Mouse (Mus musculus): ENCODE data around the gene Cybrd1. TPM values are rescaled to one million over a fixed set of nuclear protein-coding genes. Genes with fewer than 3 reads are reported as not detected.

The Cybrd1 gene
- polyA plus RNA-seq, 1 experiment from 2014 or later: 2.2 TPM

GRCm38 (mm10) chr2:71130366-71130765 is 12.6 kb downstream of the Cybrd1 start:
- no peak overlapping the region for H3K4me2 ChIP-seq (replicated peaks)
- no peaks in the 10 kb centered on the region for H3K9me3 ChIP-seq
- no peaks in the 10 kb centered on the region for H3K36me3 ChIP-seq
- no peak overlapping the region for H3K9ac ChIP-seq
- no peak overlapping the region for H3K27ac ChIP-seq
- WGBS: 93% methylated on average over 2 of the region's 2 CpGs
- H3K4me3 ChIP-seq: no peak overlapping the region
- H3K27me3 ChIP-seq: no peaks in the 10 kb centered on the region
- ATAC-seq (ENCODE audit: insufficient number of reproducible peaks, insufficient read depth, low FRiP score, low TSS enrichment): no peak
- no peaks in the 10 kb centered on the region; the same call in 1 of the 2 replicates for H3K4me1 ChIP-seq

- H3K4me2 ChIP-seq (replicated peaks): no peak overlapping the region
- no peak overlapping the region for H3K27ac ChIP-seq
- no peaks in the 10 kb centered on the region for H3K36me3 ChIP-seq
- no peaks in the 10 kb centered on the region for H3K27me3 ChIP-seq
- H3K4me3 ChIP-seq: no peak overlapping the region
- no peaks in the 10 kb centered on the region; the same call in 1 of the 2 replicates for H3K4me1 ChIP-seq
- H3K9ac ChIP-seq: no peak overlapping the region
- 82% methylated on average over 3 of the region's 3 CpGs for WGBS
- no peaks in the 10 kb centered on the region for H3K9me3 ChIP-seq
- ATAC-seq (ENCODE audit: insufficient number of reproducible peaks, insufficient read depth, low FRiP score, low TSS enrichment): no peak
Observed at GRCm38 (mm10) chr2:71131866-71132496, 14.3 kb downstream of the Cybrd1 start.

- H3K4me2 ChIP-seq (replicated peaks): no peak overlapping the region
- no peak overlapping the region for H3K27ac ChIP-seq
- no peak overlapping the region for H3K4me3 ChIP-seq
- no peaks in the 10 kb centered on the region for H3K27me3 ChIP-seq
- H3K9me3 ChIP-seq: no peaks in the 10 kb centered on the region
- H3K4me1 ChIP-seq: no peaks in the 10 kb centered on the region
- peaks cover 5% of the 10 kb centered on the region; the same call in 1 of the 2 replicates for H3K36me3 ChIP-seq
- ATAC-seq (ENCODE audit: insufficient number of reproducible peaks, insufficient read depth, low FRiP score, low TSS enrichment): no peak
- no peak overlapping the region for H3K9ac ChIP-seq
- 89% methylated on average over 9 of the region's 9 CpGs for WGBS
Observed at GRCm38 (mm10) chr2:71134041-71134505, 16.4 kb downstream of the Cybrd1 start.

- H3K9me3 ChIP-seq: no peaks in the 10 kb centered on the region
- WGBS: 76% methylated on average over 5 of the region's 5 CpGs
- no peak for ATAC-seq (ENCODE audit: insufficient number of reproducible peaks, insufficient read depth, low FRiP score, low TSS enrichment)
- no peak overlapping the region for H3K9ac ChIP-seq
- H3K27me3 ChIP-seq: no peaks in the 10 kb centered on the region
- H3K4me3 ChIP-seq: no peak overlapping the region
- H3K4me1 ChIP-seq: no peaks in the 10 kb centered on the region
- H3K36me3 ChIP-seq: peaks cover 5% of the 10 kb centered on the region; the same call in 1 of the 2 replicates
- H3K4me2 ChIP-seq (replicated peaks): no peak overlapping the region
- H3K27ac ChIP-seq: no peak overlapping the region
Observed at GRCm38 (mm10) chr2:71134836-71135235, 17.1 kb downstream of the Cybrd1 start.

- peaks cover 5% of the 10 kb centered on the region; the same call in 1 of the 2 replicates for H3K36me3 ChIP-seq
- H3K9me3 ChIP-seq: no peaks in the 10 kb centered on the region
- H3K4me3 ChIP-seq: no peak overlapping the region
- H3K27ac ChIP-seq: no peak overlapping the region
- no peaks in the 10 kb centered on the region for H3K27me3 ChIP-seq
- ATAC-seq (ENCODE audit: insufficient number of reproducible peaks, insufficient read depth, low FRiP score, low TSS enrichment): no peak
- H3K4me1 ChIP-seq: no peaks in the 10 kb centered on the region
- H3K9ac ChIP-seq: no peak overlapping the region
- 60% methylated on average over 4 of the region's 4 CpGs for WGBS
- H3K4me2 ChIP-seq (replicated peaks): no peak overlapping the region
Observed at GRCm38 (mm10) chr2:71140622-71141021, 22.9 kb downstream of the Cybrd1 start.

- 71% methylated on average over 7 of the region's 7 CpGs for WGBS
- no peak overlapping the region for H3K4me2 ChIP-seq (replicated peaks)
- no peak for ATAC-seq (ENCODE audit: insufficient number of reproducible peaks, insufficient read depth, low FRiP score, low TSS enrichment)
- no peaks in the 10 kb centered on the region for H3K9me3 ChIP-seq
- H3K4me1 ChIP-seq: no peaks in the 10 kb centered on the region; the same call in 1 of the 2 replicates
- H3K9ac ChIP-seq: no peak overlapping the region
- H3K4me3 ChIP-seq: no peak overlapping the region
- H3K27me3 ChIP-seq: no peaks in the 10 kb centered on the region
- H3K36me3 ChIP-seq: peaks cover 5% of the 10 kb centered on the region; the same call in 1 of the 2 replicates
- no peak overlapping the region for H3K27ac ChIP-seq
Observed at GRCm38 (mm10) chr2:71142410-71142809, 24.7 kb downstream of the Cybrd1 start.

GRCm38 (mm10) chr2:71145853-71146252 is 28.1 kb downstream of the Cybrd1 start:
- no peaks in the 10 kb centered on the region; the same call in 1 of the 2 replicates for H3K4me1 ChIP-seq
- no peaks in the 10 kb centered on the region for H3K36me3 ChIP-seq
- 89% methylated on average over 4 of the region's 4 CpGs for WGBS
- no peaks in the 10 kb centered on the region for H3K9me3 ChIP-seq
- H3K4me2 ChIP-seq (replicated peaks): no peak overlapping the region
- no peaks in the 10 kb centered on the region for H3K27me3 ChIP-seq
- no peak overlapping the region for H3K4me3 ChIP-seq
- H3K27ac ChIP-seq: no peak overlapping the region
- H3K9ac ChIP-seq: no peak overlapping the region
- ATAC-seq (ENCODE audit: insufficient number of reproducible peaks, insufficient read depth, low FRiP score, low TSS enrichment): no peak

- H3K27ac ChIP-seq: no peak overlapping the region
- no peak overlapping the region for H3K4me2 ChIP-seq (replicated peaks)
- no peaks in the 10 kb centered on the region for H3K27me3 ChIP-seq
- H3K9me3 ChIP-seq: no peaks in the 10 kb centered on the region
- no peaks in the 10 kb centered on the region; the same call in 1 of the 2 replicates for H3K4me1 ChIP-seq
- ATAC-seq (ENCODE audit: insufficient number of reproducible peaks, insufficient read depth, low FRiP score, low TSS enrichment): no peak
- WGBS: 52% methylated on average over 3 of the region's 3 CpGs
- H3K9ac ChIP-seq: no peak overlapping the region
- H3K36me3 ChIP-seq: no peaks in the 10 kb centered on the region
- no peak overlapping the region for H3K4me3 ChIP-seq
Observed at GRCm38 (mm10) chr2:71146266-71146665, 28.5 kb downstream of the Cybrd1 start.

- Histone ChIP-seq H3K27ac (no peak overlapping the region), H3K36me3 (no peaks in the 10 kb centered on the region), H3K9me3 (no peaks in the 10 kb centered on the region), H3K27me3 (no peaks in the 10 kb centered on the region), H3K4me3 (no peak overlapping the region), H3K4me2 (replicated peaks) (no peak overlapping the region), H3K9ac (no peak overlapping the region), H3K4me1 (no peaks in the 10 kb centered on the region; the same call in 1 of the 2 replicates)
- ATAC-seq (ENCODE audit: insufficient number of reproducible peaks, insufficient read depth, low FRiP score, low TSS enrichment): no peak
- WGBS: 50% methylated on average over 6 of the region's 6 CpGs
Observed at GRCm38 (mm10) chr2:71147816-71148215, 30.1 kb downstream of the Cybrd1 start.

GRCm38 (mm10) chr2:71152170-71152569 is 34.4 kb downstream of the Cybrd1 start:
- H3K27me3 ChIP-seq: no peaks in the 10 kb centered on the region
- H3K9me3 ChIP-seq: no peaks in the 10 kb centered on the region
- no peak overlapping the region for H3K9ac ChIP-seq
- no peak overlapping the region for H3K4me3 ChIP-seq
- no peak overlapping the region for H3K27ac ChIP-seq
- H3K4me1 ChIP-seq: no peaks in the 10 kb centered on the region; the same call in 1 of the 2 replicates
- no peaks in the 10 kb centered on the region for H3K36me3 ChIP-seq
- ATAC-seq (ENCODE audit: insufficient number of reproducible peaks, insufficient read depth, low FRiP score, low TSS enrichment): no peak
- 92% methylated on average over 4 of the region's 4 CpGs for WGBS
- H3K4me2 ChIP-seq (replicated peaks): no peak overlapping the region

GRCm38 (mm10) chr2:71155486-71155885 is 37.8 kb downstream of the Cybrd1 start:
- Histone ChIP-seq H3K4me1 (no peaks in the 10 kb centered on the region), H3K36me3 (no peaks in the 10 kb centered on the region), H3K9ac (no peak overlapping the region), H3K4me2 (replicated peaks) (no peak overlapping the region), H3K27ac (no peak overlapping the region), H3K27me3 (no peaks in the 10 kb centered on the region), H3K9me3 (no peaks in the 10 kb centered on the region), H3K4me3 (no peak overlapping the region)
- 8% methylated on average over 8 of the region's 8 CpGs for WGBS
- peak; percentile 28; the same call in 1 of the 2 replicates for ATAC-seq (ENCODE audit: insufficient number of reproducible peaks, insufficient read depth, low FRiP score, low TSS enrichment)

- Histone ChIP-seq H3K9me3 (no peaks in the 10 kb centered on the region), H3K4me2 (replicated peaks) (no peak overlapping the region), H3K27me3 (no peaks in the 10 kb centered on the region), H3K9ac (no peak overlapping the region), H3K4me1 (no peaks in the 10 kb centered on the region), H3K27ac (no peak overlapping the region), H3K36me3 (no peaks in the 10 kb centered on the region), H3K4me3 (no peak overlapping the region)
- ATAC-seq (ENCODE audit: insufficient number of reproducible peaks, insufficient read depth, low FRiP score, low TSS enrichment): no peak
- WGBS: 87% methylated on average over 8 of the region's 8 CpGs
Observed at GRCm38 (mm10) chr2:71156446-71156845, 38.7 kb downstream of the Cybrd1 start.

Measured in embryonic facial prominence, embryonic 12.5 days (tissue).